Mouse (Mus musculus): Measurements from ENCODE around the gene Rpl9-ps6. TPM values are rescaled to one million over a fixed set of nuclear protein-coding genes. Genes with fewer than 3 reads are reported as not detected.
A peak's percentile ranks its signal among the peaks of the same experiment; 100 is the strongest.
"Not testable (repeated sequence)": the region's sequence is repeated elsewhere in the genome, so short reads cannot be mapped to it uniquely, and the experiment has no call there.

The Rpl9-ps6 gene
- polyA plus RNA-seq, 1 experiment from 2014 or later, result 133 TPM

GRCm38 (mm10) chr19:32490976-32491375, 24.6 kb upstream of the Rpl9-ps6 start:
- Histone ChIP-seq H3K4me3 (ENCODE audit: low read depth, low read length) (no peak overlapping the region), H3K27ac (ENCODE audit: low read depth) (no peak overlapping the region), H3K4me1 (ENCODE audit: insufficient read depth) (peaks cover 4% of the 10 kb centered on the region; the same call in 1 of the 2 replicates), H3K36me3 (ENCODE audit: insufficient read depth) (peaks cover 43% of the 10 kb centered on the region), H3K27me3 (ENCODE audit: insufficient read depth, low read length) (no peaks in the 10 kb centered on the region), H3K9ac (no peak overlapping the region), H3K9me3 (ENCODE audit: low read depth, low read length) (no peaks in the 10 kb centered on the region), H3K4me2 (no peak overlapping the region)
- DNase-seq, result no peak
- WGBS, result 97% methylated on average over 2 of the region's 2 CpGs
- no peak for ATAC-seq (ENCODE audit: insufficient read depth)
- TF ChIP-seq CTCF (IDR thresholded peaks at IDR 0.05; ENCODE audit: low read depth), result no peak

- 86% methylated on average over 12 of the region's 12 CpGs for WGBS
- no peaks in the 10 kb centered on the region for H3K9me3 ChIP-seq (ENCODE audit: low read depth, low read length)
- H3K4me3 ChIP-seq (ENCODE audit: low read depth, low read length), result no peak overlapping the region
- no peak overlapping the region for H3K27ac ChIP-seq (ENCODE audit: low read depth)
- H3K27me3 ChIP-seq (ENCODE audit: insufficient read depth, low read length), result no peaks in the 10 kb centered on the region
- no peak overlapping the region for H3K4me2 ChIP-seq
- DNase-seq, result no peak
- H3K36me3 ChIP-seq (ENCODE audit: insufficient read depth), result peaks cover 29% of the 10 kb centered on the region
- TF ChIP-seq CTCF (IDR thresholded peaks at IDR 0.05; ENCODE audit: low read depth), result no peak
- H3K4me1 ChIP-seq (ENCODE audit: insufficient read depth), result peaks cover 4% of the 10 kb centered on the region; the same call in 1 of the 2 replicates
- ATAC-seq (ENCODE audit: insufficient read depth), result no peak
- no peak overlapping the region for H3K9ac ChIP-seq
Measured at GRCm38 (mm10) chr19:32489166-32489895, 23.0 kb upstream of the Rpl9-ps6 start.

- Histone ChIP-seq H3K4me2 (peak overlapping the region; percentile 78), H3K36me3 (ENCODE audit: insufficient read depth) (peaks cover 14% of the 10 kb centered on the region), H3K4me1 (ENCODE audit: insufficient read depth) (peaks cover 4% of the 10 kb centered on the region; the same call in 1 of the 2 replicates), H3K27ac (ENCODE audit: low read depth) (no peak overlapping the region), H3K4me3 (ENCODE audit: low read depth, low read length) (peak overlapping the region; percentile 75), H3K9ac (no peak overlapping the region), H3K9me3 (ENCODE audit: low read depth, low read length) (no peaks in the 10 kb centered on the region), H3K27me3 (ENCODE audit: insufficient read depth, low read length) (no peaks in the 10 kb centered on the region)
- DNase-seq (no peak), ATAC-seq (ENCODE audit: insufficient read depth) (no peak)
- TF ChIP-seq CTCF (IDR thresholded peaks at IDR 0.05; ENCODE audit: low read depth), result no peak
- WGBS, result 80% methylated on average over 8 of the region's 8 CpGs
Measured at GRCm38 (mm10) chr19:32487595-32488255, 21.3 kb upstream of the Rpl9-ps6 start.

GRCm38 (mm10) chr19:32486106-32486724, 19.8 kb upstream of the Rpl9-ps6 start:
- peak overlapping the region; percentile 75 for H3K4me3 ChIP-seq (ENCODE audit: low read depth, low read length)
- peak overlapping the region; percentile 76 for H3K9ac ChIP-seq
- under 1% methylated on average over 46 of the region's 47 CpGs for WGBS
- H3K27ac ChIP-seq (ENCODE audit: low read depth), result peak overlapping the region; percentile 82
- peak overlapping the region; percentile 78 for H3K4me2 ChIP-seq
- not testable (repeated sequence) for H3K9me3 ChIP-seq (ENCODE audit: low read depth, low read length); H3K36me3 ChIP-seq (ENCODE audit: insufficient read depth); H3K4me1 ChIP-seq (ENCODE audit: insufficient read depth); H3K27me3 ChIP-seq (ENCODE audit: insufficient read depth, low read length)
- TF ChIP-seq CTCF (IDR thresholded peaks at IDR 0.05; ENCODE audit: low read depth), result peak; percentile 63
- ATAC-seq (ENCODE audit: insufficient read depth) (peak; percentile 88), DNase-seq (peak; percentile 74)

GRCm38 (mm10) chr19:32485681-32486105, 19.3 kb upstream of the Rpl9-ps6 start, which contains the start of gene Minpp1:
Minpp1 (plus strand) TSS chr19:32485769.
- peak; percentile 92 for ATAC-seq (ENCODE audit: insufficient read depth)
- Histone ChIP-seq H3K9ac (peak within 1 kb of the TSS; percentile 76), H3K9me3 (ENCODE audit: low read depth, low read length) (no peaks in the 10 kb centered on the region), H3K4me3 (ENCODE audit: low read depth, low read length) (peak within 1 kb of the TSS; percentile 75), H3K27ac (ENCODE audit: low read depth) (peak within 1 kb of the TSS; percentile 82), H3K27me3 (ENCODE audit: insufficient read depth, low read length) (no peaks in the 10 kb centered on the region), H3K4me2 (peak within 1 kb of the TSS; percentile 78), H3K36me3 (ENCODE audit: insufficient read depth) (no peaks in the 10 kb centered on the region), H3K4me1 (ENCODE audit: insufficient read depth) (peaks cover 4% of the 10 kb centered on the region; the same call in 1 of the 2 replicates)
- peak; percentile 93 for DNase-seq
- TF ChIP-seq CTCF (IDR thresholded peaks at IDR 0.05; ENCODE audit: low read depth), result no peak
- WGBS, result under 1% methylated on average over 64 of the region's 64 CpGs

GRCm38 (mm10) chr19:32484941-32485660, 18.7 kb upstream of the Rpl9-ps6 start:
- WGBS, result 15% methylated on average over 13 of the region's 13 CpGs
- Histone ChIP-seq H3K27ac (ENCODE audit: low read depth) (peak overlapping the region; percentile 82), H3K9me3 (ENCODE audit: low read depth, low read length) (no peaks in the 10 kb centered on the region), H3K4me1 (ENCODE audit: insufficient read depth) (peaks cover 4% of the 10 kb centered on the region; the same call in 1 of the 2 replicates), H3K9ac (peak overlapping the region; percentile 76), H3K27me3 (ENCODE audit: insufficient read depth, low read length) (no peaks in the 10 kb centered on the region), H3K36me3 (ENCODE audit: insufficient read depth) (no peaks in the 10 kb centered on the region), H3K4me3 (ENCODE audit: low read depth, low read length) (peak overlapping the region; percentile 75), H3K4me2 (peak overlapping the region; percentile 78)
- ATAC-seq (ENCODE audit: insufficient read depth) (0 out of 2 replicates have a peak, but pooled peaks have one; percentile 1), DNase-seq (peak; percentile 23)
- TF ChIP-seq CTCF (IDR thresholded peaks at IDR 0.05; ENCODE audit: low read depth), result no peak
